Mouse (Mus musculus): ENCODE results near the gene Gatad2a. TPM values are rescaled to one million over a fixed set of nuclear protein-coding genes. Genes with fewer than 3 reads are reported as not detected.
A peak's percentile ranks its signal among the peaks of the same experiment; 100 is the strongest.

Gatad2a gene
- polyA plus RNA-seq, 1 experiment from 2014 or later, result 30.5 TPM

GRCm38 (mm10) chr8:69936050-69936794, 60.0 kb downstream of the Gatad2a start:
- no peak overlapping the region for H3K27ac ChIP-seq (ENCODE audit: low read depth, low read length)

GRCm38 (mm10) chr8:69935431-69935830, 60.8 kb downstream of the Gatad2a start:
- WGBS, result 83% methylated on average over 3 of the region's 3 CpGs
- ATAC-seq, result no peak

More at GRCm38 (mm10) chr8:69936050-69936794, 60.0 kb downstream of the Gatad2a start:
- no peak overlapping the region for H3K9ac ChIP-seq (ENCODE audit: low read length)
- no peak overlapping the region for H3K4me2 ChIP-seq (ENCODE audit: low read length)
- no peaks in the 10 kb centered on the region for H3K27me3 ChIP-seq (replicated peaks; ENCODE audit: control insufficient read depth, insufficient read depth, low read length)
- ATAC-seq, result peak; percentile 29; the same call in 1 of the 2 replicates
- DNase-seq (ENCODE audit: low spot score), result peak; percentile 64
- H3K4me3 ChIP-seq (ENCODE audit: low read depth, low read length), result no peak overlapping the region
- H3K36me3 ChIP-seq (ENCODE audit: control insufficient read depth, insufficient read depth, low read length), result peaks cover 12% of the 10 kb centered on the region
- H3K9me3 ChIP-seq (replicated peaks; ENCODE audit: control insufficient read depth, low read length), result no peaks in the 10 kb centered on the region
- H3K4me1 ChIP-seq (ENCODE audit: control insufficient read depth, insufficient read depth, low read length), result no peaks in the 10 kb centered on the region
- WGBS, result 66% methylated on average over 7 of the region's 7 CpGs

GRCm38 (mm10) chr8:69934582-69934981, 61.6 kb downstream of the Gatad2a start:
- no peaks in the 10 kb centered on the region for H3K27me3 ChIP-seq (replicated peaks; ENCODE audit: control insufficient read depth, insufficient read depth, low read length)
- DNase-seq (ENCODE audit: low spot score), result no peak
- no peak overlapping the region for H3K4me3 ChIP-seq (ENCODE audit: low read depth, low read length)
- H3K4me2 ChIP-seq (ENCODE audit: low read length), result no peak overlapping the region
- WGBS, result 93% methylated on average over 5 of the region's 5 CpGs
- no peak for ATAC-seq
- H3K27ac ChIP-seq (ENCODE audit: low read depth, low read length), result no peak overlapping the region
- H3K9me3 ChIP-seq (replicated peaks; ENCODE audit: control insufficient read depth, low read length), result no peaks in the 10 kb centered on the region
- H3K36me3 ChIP-seq (ENCODE audit: control insufficient read depth, insufficient read depth, low read length), result peaks cover 9% of the 10 kb centered on the region
- H3K4me1 ChIP-seq (ENCODE audit: control insufficient read depth, insufficient read depth, low read length), result no peaks in the 10 kb centered on the region
- no peak overlapping the region for H3K9ac ChIP-seq (ENCODE audit: low read length)

More at GRCm38 (mm10) chr8:69935431-69935830, 60.8 kb downstream of the Gatad2a start:
- H3K4me2 ChIP-seq (ENCODE audit: low read length), result no peak overlapping the region
- no peaks in the 10 kb centered on the region for H3K27me3 ChIP-seq (replicated peaks; ENCODE audit: control insufficient read depth, insufficient read depth, low read length)
- no peak overlapping the region for H3K27ac ChIP-seq (ENCODE audit: low read depth, low read length)
- no peak overlapping the region for H3K9ac ChIP-seq (ENCODE audit: low read length)
- peaks cover 12% of the 10 kb centered on the region for H3K36me3 ChIP-seq (ENCODE audit: control insufficient read depth, insufficient read depth, low read length)
- H3K9me3 ChIP-seq (replicated peaks; ENCODE audit: control insufficient read depth, low read length), result no peaks in the 10 kb centered on the region
- H3K4me1 ChIP-seq (ENCODE audit: control insufficient read depth, insufficient read depth, low read length), result no peaks in the 10 kb centered on the region
- no peak overlapping the region for H3K4me3 ChIP-seq (ENCODE audit: low read depth, low read length)
- DNase-seq (ENCODE audit: low spot score), result no peak

DNA sequence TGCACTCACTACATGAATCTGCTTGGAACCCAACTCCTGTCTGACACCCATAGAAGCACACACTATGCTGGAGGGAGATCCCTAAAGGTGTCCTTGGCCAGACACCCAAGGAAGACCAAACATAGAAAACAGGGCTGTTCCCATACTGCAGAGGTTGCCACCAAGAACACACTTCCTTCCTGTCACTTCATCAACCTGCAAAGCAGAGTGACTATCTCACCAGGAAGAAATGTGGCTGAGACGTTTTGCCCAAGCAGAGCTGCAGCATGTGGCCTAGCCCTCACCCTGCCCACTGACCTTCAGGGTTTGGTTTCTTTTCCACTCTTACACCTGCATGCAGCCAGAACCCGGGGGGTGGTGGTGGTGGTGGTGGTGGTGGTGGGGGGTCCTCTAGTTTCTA, 62.4 kb downstream of the Gatad2a start:
- Histone ChIP-seq H3K36me3 (ENCODE audit: control insufficient read depth, insufficient read depth, low read length) (peaks cover 9% of the 10 kb centered on the region), H3K4me2 (ENCODE audit: low read length) (no peak overlapping the region), H3K9ac (ENCODE audit: low read length) (no peak overlapping the region), H3K4me1 (ENCODE audit: control insufficient read depth, insufficient read depth, low read length) (no peaks in the 10 kb centered on the region), H3K27me3 (replicated peaks; ENCODE audit: control insufficient read depth, insufficient read depth, low read length) (no peaks in the 10 kb centered on the region), H3K4me3 (ENCODE audit: low read depth, low read length) (no peak overlapping the region), H3K27ac (ENCODE audit: low read depth, low read length) (no peak overlapping the region), H3K9me3 (replicated peaks; ENCODE audit: control insufficient read depth, low read length) (no peaks in the 10 kb centered on the region)
- DNase-seq (ENCODE audit: low spot score) (no peak), ATAC-seq (no peak)
- WGBS, result 94% methylated on average over 2 of the region's 2 CpGs

DNA sequence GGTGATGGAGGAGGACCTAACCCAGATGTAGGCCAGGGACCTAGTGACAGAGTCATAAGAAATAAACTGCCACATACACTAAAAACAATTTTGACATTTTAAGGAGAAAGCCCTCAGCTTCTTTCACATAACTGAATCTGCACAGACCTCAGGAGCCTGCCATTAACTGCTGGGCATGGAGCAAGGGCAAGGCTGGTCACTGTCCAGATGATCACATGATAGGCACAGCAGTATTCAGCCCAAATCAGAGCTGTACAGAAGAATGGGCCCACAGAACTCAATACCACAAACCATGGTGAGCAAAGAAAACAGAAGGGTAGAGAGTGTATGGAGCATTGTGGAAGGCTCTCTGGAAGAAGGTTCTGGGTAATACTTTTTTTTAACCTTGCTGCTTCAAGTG, 69.3 kb downstream of the Gatad2a start:
- no peaks in the 10 kb centered on the region for H3K4me1 ChIP-seq (ENCODE audit: control insufficient read depth, insufficient read depth, low read length)
- ATAC-seq, result no peak
- no peak for DNase-seq (ENCODE audit: low spot score)
- no peak overlapping the region for H3K9ac ChIP-seq (ENCODE audit: low read length)
- H3K4me2 ChIP-seq (ENCODE audit: low read length), result no peak overlapping the region
- H3K36me3 ChIP-seq (ENCODE audit: control insufficient read depth, insufficient read depth, low read length), result no peaks in the 10 kb centered on the region; the same call in 1 of the 2 replicates
- H3K27me3 ChIP-seq (replicated peaks; ENCODE audit: control insufficient read depth, insufficient read depth, low read length), result no peaks in the 10 kb centered on the region
- no peak overlapping the region for H3K27ac ChIP-seq (ENCODE audit: low read depth, low read length)
- no peak overlapping the region for H3K4me3 ChIP-seq (ENCODE audit: low read depth, low read length)
- no peaks in the 10 kb centered on the region for H3K9me3 ChIP-seq (replicated peaks; ENCODE audit: control insufficient read depth, low read length)

DNA sequence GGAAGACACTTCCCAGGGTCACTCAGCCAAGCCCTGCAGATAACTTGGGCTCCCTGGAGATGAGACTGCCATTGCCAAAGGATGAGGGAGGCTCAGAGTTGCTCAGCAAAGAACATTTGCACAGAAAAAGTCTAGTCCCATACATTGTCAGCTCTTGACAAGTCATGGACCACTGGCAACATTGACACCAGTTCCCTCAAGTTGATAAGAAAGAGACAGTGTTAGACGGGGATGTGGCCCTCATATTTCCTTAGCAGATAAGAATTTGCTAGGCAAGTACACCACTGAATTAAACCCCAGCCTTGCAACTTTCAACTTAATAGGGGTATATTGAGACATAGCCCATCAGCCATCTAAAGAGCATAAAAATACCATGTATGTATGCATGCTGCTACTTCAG, 72.2 kb downstream of the Gatad2a start:
- H3K27ac ChIP-seq (ENCODE audit: low read depth, low read length), result no peak overlapping the region

GRCm38 (mm10) chr8:69921141-69921540, 75.0 kb downstream of the Gatad2a start:
- Histone ChIP-seq H3K27me3 (replicated peaks; ENCODE audit: control insufficient read depth, insufficient read depth, low read length) (no peaks in the 10 kb centered on the region), H3K9ac (ENCODE audit: low read length) (no peak overlapping the region), H3K4me3 (ENCODE audit: low read depth, low read length) (no peak overlapping the region), H3K4me1 (ENCODE audit: control insufficient read depth, insufficient read depth, low read length) (peaks cover 6% of the 10 kb centered on the region; the same call in 1 of the 2 replicates), H3K9me3 (replicated peaks; ENCODE audit: control insufficient read depth, low read length) (no peaks in the 10 kb centered on the region), H3K4me2 (ENCODE audit: low read length) (no peak overlapping the region), H3K36me3 (ENCODE audit: control insufficient read depth, insufficient read depth, low read length) (peaks cover 16% of the 10 kb centered on the region), H3K27ac (ENCODE audit: low read depth, low read length) (peak overlapping the region; percentile 49; the same call in 1 of the 2 replicates)
- WGBS, result 80% methylated on average over 2 of the region's 2 CpGs
- DNase-seq (ENCODE audit: low spot score), result no peak
- ATAC-seq, result no peak

More for the DNA sequence above, 72.2 kb downstream of the Gatad2a start:
- Histone ChIP-seq H3K27me3 (replicated peaks; ENCODE audit: control insufficient read depth, insufficient read depth, low read length) (no peaks in the 10 kb centered on the region), H3K9me3 (replicated peaks; ENCODE audit: control insufficient read depth, low read length) (no peaks in the 10 kb centered on the region), H3K4me3 (ENCODE audit: low read depth, low read length) (no peak overlapping the region), H3K4me2 (ENCODE audit: low read length) (no peak overlapping the region), H3K4me1 (ENCODE audit: control insufficient read depth, insufficient read depth, low read length) (peaks cover 6% of the 10 kb centered on the region; the same call in 1 of the 2 replicates), H3K36me3 (ENCODE audit: control insufficient read depth, insufficient read depth, low read length) (no peaks in the 10 kb centered on the region; the same call in 1 of the 2 replicates), H3K9ac (ENCODE audit: low read length) (no peak overlapping the region)
- DNase-seq (ENCODE audit: low spot score) (no peak), ATAC-seq (no peak)
- WGBS, result 91% methylated on average over 1 of the region's 1 CpGs

DNA sequence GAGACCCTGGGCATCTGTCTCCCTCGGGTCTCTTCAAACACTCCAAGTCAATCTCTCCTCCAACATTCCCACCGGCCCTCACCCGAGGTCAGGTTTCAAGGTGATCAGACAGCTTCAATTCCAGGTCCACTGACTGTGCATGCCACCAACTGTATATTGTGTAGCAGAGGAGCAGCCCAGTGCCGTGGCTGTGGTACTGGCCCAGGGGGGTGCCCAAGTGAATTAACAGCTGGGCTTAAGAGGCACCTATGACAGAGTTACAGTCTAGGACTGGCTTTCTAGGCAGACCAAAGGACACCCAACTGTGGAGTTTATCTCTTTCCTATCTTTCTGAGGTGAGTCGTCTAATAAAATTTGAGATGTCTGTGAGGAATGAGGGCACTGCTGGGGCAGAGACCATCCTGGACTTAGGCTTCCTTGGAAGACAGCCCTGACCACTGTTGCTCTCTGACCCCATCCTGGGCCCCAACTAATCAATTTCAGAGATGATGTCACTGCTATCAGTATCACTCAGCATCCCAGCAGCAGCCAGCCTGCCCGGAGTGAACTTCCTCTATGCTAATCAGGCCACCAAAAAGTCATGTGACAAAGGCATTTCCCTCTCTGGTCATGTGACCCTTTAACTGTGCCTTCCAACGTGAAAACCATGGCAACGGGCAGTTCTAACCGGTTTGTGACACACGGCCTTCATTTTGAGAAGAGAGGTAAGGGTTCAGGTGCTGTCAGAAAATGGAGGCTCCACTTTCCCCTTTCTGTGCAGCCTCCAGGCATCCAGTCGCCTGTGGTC, 76.1 kb downstream of the Gatad2a start:
- Histone ChIP-seq H3K4me2 (ENCODE audit: low read length) (peak overlapping the region; percentile 12; the same call in 1 of the 2 replicates), H3K27ac (ENCODE audit: low read depth, low read length) (peak overlapping the region; percentile 49; the same call in 1 of the 2 replicates), H3K9me3 (replicated peaks; ENCODE audit: control insufficient read depth, low read length) (no peaks in the 10 kb centered on the region), H3K36me3 (ENCODE audit: control insufficient read depth, insufficient read depth, low read length) (peaks cover 25% of the 10 kb centered on the region), H3K27me3 (replicated peaks; ENCODE audit: control insufficient read depth, insufficient read depth, low read length) (no peaks in the 10 kb centered on the region), H3K9ac (ENCODE audit: low read length) (peak overlapping the region; percentile 26; the same call in 1 of the 2 replicates), H3K4me1 (ENCODE audit: control insufficient read depth, insufficient read depth, low read length) (peaks cover 6% of the 10 kb centered on the region; the same call in 1 of the 2 replicates), H3K4me3 (ENCODE audit: low read depth, low read length) (no peak overlapping the region)
- peak; percentile 80 for DNase-seq (ENCODE audit: low spot score)
- WGBS, result 48% methylated on average over 11 of the region's 11 CpGs
- ATAC-seq, result peak; percentile 63

Data from forebrain, embryonic 14.5 days (tissue).